Mouse (Mus musculus) embryo, embryonic 10.5 days (tissue): ENCODE measurements around the gene Txnrd1.

Source experiments
- DNase-seq: peaks from one replicate; pipeline ENCODE4 v3.0.0-alpha.2; 2015; ENCODE audit warnings: low spot score

Gene Txnrd1

GRCm38 (mm10) chr10:82918675-82919074, 84.9 kb downstream of the Txnrd1 start:
- DNase-seq, result no peak

GRCm38 (mm10) chr10:82919404-82919980, 85.7 kb downstream of the Txnrd1 start:
- no peak for DNase-seq

GRCm38 (mm10) chr10:82923547-82923946, 89.8 kb downstream of the Txnrd1 start:
- DNase-seq, result no peak

- no peak for DNase-seq
Observed at GRCm38 (mm10) chr10:82924750-82925149, 91.0 kb downstream of the Txnrd1 start.

- no peak for DNase-seq
Observed at GRCm38 (mm10) chr10:82925624-82926023, 91.9 kb downstream of the Txnrd1 start.

GRCm38 (mm10) chr10:82935018-82935633, 101.4 kb downstream of the Txnrd1 start:
- DNase-seq, result no peak

- no peak for DNase-seq
Observed at GRCm38 (mm10) chr10:82935774-82936173, 102.0 kb downstream of the Txnrd1 start.
